ENCODE assay signal across 10 mouse cellular contexts in the genomic region with DNA sequence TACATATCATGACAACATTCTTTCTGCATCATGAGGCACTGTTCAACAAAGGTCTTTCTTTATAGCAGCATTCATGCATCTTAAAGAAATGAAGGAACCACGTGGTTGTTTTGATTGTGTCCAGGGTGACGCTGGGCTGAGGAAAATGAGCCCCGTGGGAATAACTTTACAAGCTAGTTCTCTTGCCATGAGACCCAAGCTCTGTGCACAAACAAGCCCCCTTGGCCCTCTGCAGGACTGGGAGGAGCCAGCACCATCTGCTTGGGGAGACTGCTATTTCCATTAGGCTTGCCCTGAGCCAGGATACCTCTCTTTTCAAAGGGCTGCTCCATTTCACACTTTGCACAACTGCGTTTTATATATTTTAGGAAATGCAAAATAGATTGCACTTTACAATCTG. TPM values are rescaled to one million over a fixed set of nuclear protein-coding genes. Genes with fewer than 3 reads are reported as not detected.
DNase-seq lines count a peak whose midpoint lies in the region; ATAC-seq and TF ChIP-seq lines count a peak whose summit lies in the region.
"Had no signal": no experiment of that assay in that cellular context is flagged by ENCODE, and none has a peak within 500 bp of the region (broad histone marks: within the 10 kb centered on the region; RNA-seq: fewer than 3 reads in every experiment).

No protein-coding gene starts in this region.

- no peak overlapping the region for H3K4me3 ChIP-seq in kidney, embryonic 15.5 days (replicated peaks)
- no peak overlapping the region for H3K4me3 ChIP-seq in kidney, adult 2 months (ENCODE audit: insufficient read depth, low read depth, low read length)
- no peak overlapping the region for H3K4me3 ChIP-seq in forebrain, embryonic 15.5 days
- no peak overlapping the region for H3K4me3 ChIP-seq in midbrain, embryonic 14.5 days (replicated peaks; ENCODE audit: low read depth, low read length)

- DNase-seq in kidney, adult 2 months = no peak
- peak; percentile 46 for DNase-seq in embryo, embryonic 10 days (ENCODE audit: low spot score)
- peak; percentile 71 for DNase-seq in midbrain, embryonic 14.5 days
- DNase-seq in T-cell, adult 2 months (ENCODE audit: low spot score) = no peak
- DNase-seq: thymus, postnatal 14 days had no signal

- no peaks in the 10 kb centered on the region for H3K9me3 ChIP-seq in kidney, embryonic 15.5 days (replicated peaks)
- H3K9me3 ChIP-seq in forebrain, embryonic 15.5 days = no peaks in the 10 kb centered on the region
- H3K9me3 ChIP-seq in midbrain, embryonic 14.5 days (ENCODE audit: control insufficient read depth, low read length) = no peaks in the 10 kb centered on the region

- H3K27me3 ChIP-seq in kidney, embryonic 15.5 days = no peaks in the 10 kb centered on the region
- H3K27me3 ChIP-seq in kidney, adult 2 months (replicated peaks; ENCODE audit: control insufficient read depth, insufficient read depth, low read length) = no peaks in the 10 kb centered on the region
- H3K27me3 ChIP-seq in forebrain, embryonic 15.5 days = no peaks in the 10 kb centered on the region
- H3K27me3 ChIP-seq in midbrain, embryonic 14.5 days (ENCODE audit: control insufficient read depth, insufficient read depth, low read length) = no peaks in the 10 kb centered on the region

- no peak for TF ChIP-seq POLR2A in kidney, adult 2 months (IDR thresholded peaks at IDR 0.05; ENCODE audit: low read depth, low read length)

- peak; percentile 86 for ATAC-seq in kidney, embryonic 15.5 days (replicated peaks; ENCODE audit: low FRiP score)
- peak; percentile 83 for ATAC-seq in forebrain, embryonic 15.5 days (replicated peaks)
- ATAC-seq in midbrain, embryonic 14.5 days (ENCODE audit: low FRiP score, low TSS enrichment) = peak; percentile 68; the same call in 1 of the 2 replicates
- no peak for ATAC-seq in activated CD4-positive, CD25-positive, alpha-beta regulatory T cell, adult 4 months
- no peak for ATAC-seq in megakaryocyte, adult 5-6 weeks (ENCODE audit: poor library complexity, severe bottlenecking)

- H3K27ac ChIP-seq in kidney, embryonic 15.5 days = peak overlapping the region; percentile 63; the same call in 1 of the 2 replicates
- no peak overlapping the region for H3K27ac ChIP-seq in kidney, adult 2 months (ENCODE audit: insufficient read depth, low read depth, low read length)
- no peak overlapping the region; the same call in 1 of the 2 replicates for H3K27ac ChIP-seq in forebrain, embryonic 15.5 days (replicated peaks)
- H3K27ac ChIP-seq in midbrain, embryonic 14.5 days (replicated peaks; ENCODE audit: low read depth, low read length) = no peak overlapping the region

- 6% methylated on average over 4 of the region's 4 CpGs for WGBS in kidney, embryonic 15.5 days
- 22% methylated on average over 4 of the region's 4 CpGs for WGBS in kidney, adult 2 months
- WGBS in forebrain, embryonic 15.5 days = 21% methylated on average over 4 of the region's 4 CpGs
- WGBS in midbrain, embryonic 14.5 days = 18% methylated on average over 4 of the region's 4 CpGs

- H3K4me1 ChIP-seq in kidney, embryonic 15.5 days = peaks cover 38% of the 10 kb centered on the region
- H3K4me1 ChIP-seq in kidney, adult 2 months (ENCODE audit: control insufficient read depth, insufficient read depth, low read length) = no peaks in the 10 kb centered on the region
- H3K4me1 ChIP-seq in forebrain, embryonic 15.5 days = peaks cover 32% of the 10 kb centered on the region
- H3K4me1 ChIP-seq in midbrain, embryonic 14.5 days (ENCODE audit: control insufficient read depth, insufficient read depth, low read length) = peaks cover 24% of the 10 kb centered on the region

- TF ChIP-seq CTCF in kidney, adult 2 months (conservative IDR thresholded peaks at IDR 0.05; ENCODE audit: insufficient read depth, insufficient read length, low read depth, low read length) = no peak

- H3K9ac ChIP-seq in kidney, embryonic 15.5 days = no peak overlapping the region
- H3K9ac ChIP-seq in forebrain, embryonic 15.5 days (replicated peaks) = no peak overlapping the region
- no peak overlapping the region for H3K9ac ChIP-seq in midbrain, embryonic 14.5 days (replicated peaks; ENCODE audit: low read length)

- H3K36me3 ChIP-seq in kidney, embryonic 15.5 days = no peaks in the 10 kb centered on the region
- H3K36me3 ChIP-seq in kidney, adult 2 months (ENCODE audit: control insufficient read depth, insufficient read depth, low read length) = no peaks in the 10 kb centered on the region
- H3K36me3 ChIP-seq in forebrain, embryonic 15.5 days = no peaks in the 10 kb centered on the region
- H3K36me3 ChIP-seq in midbrain, embryonic 14.5 days (ENCODE audit: control insufficient read depth, insufficient read depth, low read length) = no peaks in the 10 kb centered on the region

- H3K4me2 ChIP-seq in kidney, embryonic 15.5 days = no peak overlapping the region
- H3K4me2 ChIP-seq in forebrain, embryonic 15.5 days (replicated peaks) = no peak overlapping the region
- H3K4me2 ChIP-seq in midbrain, embryonic 14.5 days (ENCODE audit: low read length) = no peak overlapping the region
- H3K4me2 ChIP-seq: liver, embryonic 11.5 days had no signal

RNA-seq across cellular contexts. Expression of gene Ncam1, which starts 53.0 kb away (rescaled TPM):
- 163 and 166 TPM in 2 replicates for polyA plus RNA-seq in kidney, embryonic 15.5 days (2015; fragmentation: Nextera tagmentation; extraction: Ambion mirVana)
- 2.6 and 3.2 TPM in 2 replicates for polyA plus RNA-seq in kidney, adult 2 months (2012; rRNA removed)
- 356 and 370 TPM in 2 replicates for polyA plus RNA-seq in forebrain, embryonic 15.5 days (2015; fragmentation: Nextera tagmentation; extraction: Ambion mirVana)
- 389 and 477 TPM in 2 replicates for polyA plus RNA-seq in midbrain, embryonic 14.5 days (2014; fragmentation: Nextera tagmentation; extraction: Ambion mirVana)
- under 1 TPM; 0.29 to 0.89 TPM for polyA plus RNA-seq in activated CD4-positive, CD25-positive, alpha-beta regulatory T cell, adult 4 months (2017; shearing (Covaris generic))
- total RNA-seq in megakaryocyte, adult 5-6 weeks (2015) = 12.0 and 14.0 TPM in 2 replicates
- total RNA-seq in megakaryocyte, adult 5-6 weeks (2017) = 9.6 and 10.9 TPM in 2 replicates

Comparison
In these comparisons a context has a peak if more than half of its experiments do, and no peak if none do; other contexts are left out.
1. RNA of gene Ncam1, which starts 53.0 kb away (polyA plus RNA-seq): 389 to 477 TPM in midbrain, embryonic 14.5 days, 356 to 370 TPM in forebrain, embryonic 15.5 days and 163 to 166 TPM in kidney, embryonic 15.5 days; 2.6 to 3.2 TPM in kidney, adult 2 months and 0.29 to 0.89 TPM in activated CD4-positive, CD25-positive, alpha-beta regulatory T cell, adult 4 months; every median in the first group is over 10 times any median in the second.
2. ATAC-seq: peak in kidney, embryonic 15.5 days (single experiment), forebrain, embryonic 15.5 days (single experiment) and midbrain, embryonic 14.5 days (single experiment); none in activated CD4-positive, CD25-positive, alpha-beta regulatory T cell, adult 4 months (single experiment) and megakaryocyte, adult 5-6 weeks (single experiment).
3. DNase-seq: peak in embryo, embryonic 10 days (single experiment) and midbrain, embryonic 14.5 days (single experiment); none in kidney, adult 2 months (single experiment) and T-cell, adult 2 months (single experiment).